Mouse (Mus musculus) spleen, adult 2 months (tissue): Measurements from ENCODE around the gene Ifitm1.

Source experiments
- CTCF ChIP-seq: fragments of 200-500 bp; IDR thresholded peaks from 2 replicates; pipeline ENCODE4 v1.5.1; 2011; ENCODE audit warnings: mild to moderate bottlenecking, inconsistent platforms; ENCODE audit not compliant: insufficient read depth, insufficient read length, insufficient replicate concordance; ENCODE audit errors: extremely low read depth
- POLR2A ChIP-seq: fragments of 200-500 bp; IDR thresholded peaks from 2 replicates; pipeline ENCODE4 v1.6.1; 2011; ENCODE audit warnings: low read depth, low read length, inconsistent platforms

GRCm38 (mm10) chr7:140987182-140988138 is 20.4 kb downstream of the Ifitm1 start:
- TF ChIP-seq POLR2A (no peak), CTCF (no peak)
